Mouse (Mus musculus): ENCODE data around the gene Smim4. TPM values are rescaled to one million over a fixed set of nuclear protein-coding genes. Genes with fewer than 3 reads are reported as not detected.

Smim4 gene
- total RNA-seq (2022), result 100 to 1,000 TPM in 1 of 4 experiments, 10 to 100 TPM in 3; 67.6 to 109 (median 75.0) TPM

- peak; percentile 97 for DNase-seq
Observed at GRCm38 (mm10) chr14:31128826-31129219, at the start of gene Smim4. TSS of gene Smim4 (minus strand) at chr14:31128956.

GRCm38 (mm10) chr14:31177715-31178114, 49.0 kb upstream of the Smim4 start:
- no peak for DNase-seq

GRCm38 (mm10) chr14:31177287-31177686, 48.5 kb upstream of the Smim4 start:
- DNase-seq, result no peak

GRCm38 (mm10) chr14:31173537-31173936, 44.8 kb upstream of the Smim4 start:
- no peak for DNase-seq

- peak; percentile 52 for DNase-seq
Observed at GRCm38 (mm10) chr14:31172781-31173455, 44.2 kb upstream of the Smim4 start.

GRCm38 (mm10) chr14:31171821-31172220, 43.1 kb upstream of the Smim4 start:
- DNase-seq, result no peak

GRCm38 (mm10) chr14:31171386-31171785, 42.6 kb upstream of the Smim4 start:
- DNase-seq, result no peak

GRCm38 (mm10) chr14:31170963-31171362, 42.2 kb upstream of the Smim4 start:
- no peak for DNase-seq

- no peak for DNase-seq
Observed at GRCm38 (mm10) chr14:31169508-31169907, 40.8 kb upstream of the Smim4 start.

- peak; percentile 43 for DNase-seq
Observed at GRCm38 (mm10) chr14:31168425-31168824, 39.7 kb upstream of the Smim4 start, which contains the start of gene Stab1. TSS of gene Stab1 (minus strand) at chr14:31168641.

- no peak for DNase-seq
Observed at GRCm38 (mm10) chr14:31166827-31167226, 38.1 kb upstream of the Smim4 start.

GRCm38 (mm10) chr14:31165991-31166630, 37.4 kb upstream of the Smim4 start:
- DNase-seq, result no peak

- no peak for DNase-seq
Observed at GRCm38 (mm10) chr14:31165458-31165857, 36.7 kb upstream of the Smim4 start.

GRCm38 (mm10) chr14:31165010-31165409, 36.3 kb upstream of the Smim4 start:
- no peak for DNase-seq

GRCm38 (mm10) chr14:31164067-31164466, 35.3 kb upstream of the Smim4 start:
- no peak for DNase-seq

- DNase-seq, result no peak
Observed at GRCm38 (mm10) chr14:31161638-31162037, 32.9 kb upstream of the Smim4 start.

- DNase-seq, result no peak
Observed at GRCm38 (mm10) chr14:31161191-31161590, 32.4 kb upstream of the Smim4 start.

GRCm38 (mm10) chr14:31160196-31161150, 31.7 kb upstream of the Smim4 start:
- DNase-seq, result no peak

GRCm38 (mm10) chr14:31145694-31146093, 16.9 kb upstream of the Smim4 start:
- DNase-seq, result no peak

- no peak for DNase-seq
Observed at GRCm38 (mm10) chr14:31141011-31141410, 12.3 kb upstream of the Smim4 start.

- no peak for DNase-seq
Observed at GRCm38 (mm10) chr14:31140141-31140540, 11.4 kb upstream of the Smim4 start.

GRCm38 (mm10) chr14:31139666-31140065, 10.9 kb upstream of the Smim4 start:
- DNase-seq, result no peak

- no peak for DNase-seq
Observed at GRCm38 (mm10) chr14:31138897-31139429, 10.2 kb upstream of the Smim4 start.

Data from adrenal gland, adult 8-10 months (tissue).